Mouse (Mus musculus) retina, postnatal 1 day (tissue): ENCODE measurements around the gene Scrn3.
A peak's percentile ranks its signal among the peaks of the same experiment; 100 is the strongest.

Source experiments
- DNase-seq: peaks from one replicate; pipeline ENCODE4 v3.0.0-alpha.2; 2012

Gene Scrn3

GRCm38 (mm10) chr2:73312152-73313116 is at the start of gene Scrn3, which contains the start of gene Cir1:
TSS of gene Scrn3 (plus strand) at chr2:73312601.
TSS of gene Cir1 (minus strand) at chr2:73312701.
- DNase-seq = peak; percentile 99

- DNase-seq = no peak
Observed at GRCm38 (mm10) chr2:73263172-73263765, 49.1 kb upstream of the Scrn3 start.

GRCm38 (mm10) chr2:73263794-73264610 is 48.4 kb upstream of the Scrn3 start:
- DNase-seq = peak; percentile 53

GRCm38 (mm10) chr2:73264611-73265195 is 47.7 kb upstream of the Scrn3 start:
- DNase-seq = peak; percentile 40

- peak; percentile 37 for DNase-seq
Observed at GRCm38 (mm10) chr2:73266011-73266410, 46.4 kb upstream of the Scrn3 start.

GRCm38 (mm10) chr2:73266623-73267022 is 45.8 kb upstream of the Scrn3 start:
- DNase-seq = no peak

GRCm38 (mm10) chr2:73267231-73267630 is 45.2 kb upstream of the Scrn3 start:
- peak; percentile 31 for DNase-seq

- DNase-seq = no peak
Observed at GRCm38 (mm10) chr2:73267818-73268217, 44.6 kb upstream of the Scrn3 start.

- peak; percentile 32 for DNase-seq
Observed at GRCm38 (mm10) chr2:73268281-73268680, 44.1 kb upstream of the Scrn3 start.

- peak; percentile 15 for DNase-seq
Observed at GRCm38 (mm10) chr2:73268836-73269395, 43.5 kb upstream of the Scrn3 start.

GRCm38 (mm10) chr2:73269666-73270065 is 42.7 kb upstream of the Scrn3 start:
- peak; percentile 24 for DNase-seq

GRCm38 (mm10) chr2:73270071-73270592 is 42.3 kb upstream of the Scrn3 start:
- no peak for DNase-seq

GRCm38 (mm10) chr2:73270593-73271458 is 41.6 kb upstream of the Scrn3 start:
- peak; percentile 58 for DNase-seq

GRCm38 (mm10) chr2:73271459-73272161 is 40.8 kb upstream of the Scrn3 start, which contains the start of gene Sp9:
TSS of gene Sp9 (plus strand) at chr2:73271925.
- DNase-seq = peak; percentile 86

GRCm38 (mm10) chr2:73272351-73273248 is 39.8 kb upstream of the Scrn3 start:
- peak; percentile 44 for DNase-seq

- peak; percentile 58 for DNase-seq
Observed at GRCm38 (mm10) chr2:73273249-73274118, 38.9 kb upstream of the Scrn3 start.

GRCm38 (mm10) chr2:73274119-73274920 is 38.1 kb upstream of the Scrn3 start:
- peak; percentile 67 for DNase-seq
